In the genomic region with DNA sequence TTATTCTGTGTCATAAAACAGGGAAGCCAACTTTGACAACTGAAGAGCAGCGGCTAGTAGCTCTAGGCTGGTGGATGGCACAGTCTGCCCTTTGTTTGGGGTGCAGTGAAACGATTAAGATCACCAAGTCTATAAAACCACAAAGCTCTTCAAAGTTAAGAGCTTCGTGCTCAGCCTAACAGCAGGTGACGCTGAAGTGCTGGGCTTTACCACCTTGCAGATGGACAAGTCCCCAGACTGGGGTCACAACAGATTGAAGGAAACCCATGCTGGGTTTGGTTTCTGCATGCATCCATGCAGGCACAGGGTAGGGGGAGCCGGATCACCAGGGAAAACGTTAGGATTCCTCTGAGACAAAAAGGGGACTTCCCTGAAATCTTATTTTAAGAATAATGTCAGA, we compare ENCODE assay signal across 30 mouse cellular contexts. TPM values are rescaled to one million over a fixed set of nuclear protein-coding genes. Genes with fewer than 3 reads are reported as not detected.
A peak's percentile ranks its signal among the peaks of the same experiment; 100 is the strongest.
DNase-seq lines count a peak whose midpoint lies in the region; ATAC-seq and TF ChIP-seq lines count a peak whose summit lies in the region.
"Had no signal": no experiment of that assay in that cellular context is flagged by ENCODE, and none has a peak within 500 bp of the region (broad histone marks: within the 10 kb centered on the region; RNA-seq: fewer than 3 reads in every experiment).

No protein-coding gene starts in this region.

- H3K9ac ChIP-seq in forebrain, postnatal 0 days, result no peak overlapping the region
- no peak overlapping the region for H3K9ac ChIP-seq in intestine, embryonic 15.5 days
- H3K9ac ChIP-seq in intestine, embryonic 16.5 days (ENCODE audit: low read depth, low read length), result no peak overlapping the region
- H3K9ac ChIP-seq in midbrain, embryonic 11.5 days (ENCODE audit: low read length), result no peak overlapping the region
- H3K9ac ChIP-seq in midbrain, embryonic 15.5 days, result no peak overlapping the region
- H3K9ac ChIP-seq: embryonic facial prominence, embryonic 13.5 days; forebrain, embryonic 13.5 days; heart, embryonic 12.5 days; heart, embryonic 15.5 days; hindbrain, embryonic 13.5 days had no signal

- H3K27me3 ChIP-seq in forebrain, postnatal 0 days (ENCODE audit: insufficient read depth, low read length), result no peaks in the 10 kb centered on the region
- H3K27me3 ChIP-seq in forebrain, embryonic 10.5 days (ENCODE audit: poor library complexity, severe bottlenecking), result no peaks in the 10 kb centered on the region
- no peaks in the 10 kb centered on the region for H3K27me3 ChIP-seq in intestine, embryonic 15.5 days (replicated peaks)
- no peaks in the 10 kb centered on the region for H3K27me3 ChIP-seq in intestine, embryonic 16.5 days (replicated peaks; ENCODE audit: control insufficient read depth, insufficient read depth, low read length)
- H3K27me3 ChIP-seq in midbrain, embryonic 11.5 days (ENCODE audit: control insufficient read depth, insufficient read depth, low read length), result no peaks in the 10 kb centered on the region
- H3K27me3 ChIP-seq in midbrain, embryonic 15.5 days (replicated peaks), result no peaks in the 10 kb centered on the region
- H3K27me3 ChIP-seq: heart, embryonic 12.5 days; heart, embryonic 15.5 days; hindbrain, embryonic 13.5 days had no signal

- H3K36me3 ChIP-seq in forebrain, postnatal 0 days (ENCODE audit: insufficient read depth), result no peaks in the 10 kb centered on the region
- H3K36me3 ChIP-seq in forebrain, embryonic 10.5 days (replicated peaks), result no peaks in the 10 kb centered on the region
- no peaks in the 10 kb centered on the region for H3K36me3 ChIP-seq in intestine, embryonic 15.5 days
- no peaks in the 10 kb centered on the region for H3K36me3 ChIP-seq in intestine, embryonic 16.5 days (ENCODE audit: control insufficient read depth, insufficient read depth, low read length)
- no peaks in the 10 kb centered on the region for H3K36me3 ChIP-seq in midbrain, embryonic 11.5 days (ENCODE audit: control insufficient read depth, insufficient read depth, low read length)
- no peaks in the 10 kb centered on the region for H3K36me3 ChIP-seq in midbrain, embryonic 15.5 days (replicated peaks)
- H3K36me3 ChIP-seq: embryonic facial prominence, embryonic 10.5 days; embryonic facial prominence, embryonic 13.5 days; heart, embryonic 12.5 days; heart, embryonic 15.5 days; hindbrain, embryonic 10.5 days; hindbrain, embryonic 13.5 days had no signal

- no peak overlapping the region for H3K4me3 ChIP-seq in forebrain, postnatal 0 days (ENCODE audit: low read depth, low read length)
- H3K4me3 ChIP-seq in forebrain, embryonic 10.5 days, result no peak overlapping the region
- H3K4me3 ChIP-seq in intestine, embryonic 15.5 days (replicated peaks), result no peak overlapping the region
- no peak overlapping the region for H3K4me3 ChIP-seq in intestine, embryonic 16.5 days (ENCODE audit: low read length)
- no peak overlapping the region for H3K4me3 ChIP-seq in midbrain, embryonic 11.5 days (ENCODE audit: low read depth, low read length)
- no peak overlapping the region for H3K4me3 ChIP-seq in midbrain, embryonic 15.5 days
- H3K4me3 ChIP-seq: embryonic facial prominence, embryonic 10.5 days; embryonic facial prominence, embryonic 13.5 days; erythroblast, embryonic 14.5 days; forebrain, embryonic 13.5 days; heart, embryonic 12.5 days; heart, embryonic 15.5 days; hindbrain, embryonic 10.5 days; hindbrain, embryonic 13.5 days had no signal

- H3K27ac ChIP-seq in forebrain, postnatal 0 days (ENCODE audit: low read depth, low read length), result no peak overlapping the region
- no peak overlapping the region for H3K27ac ChIP-seq in forebrain, embryonic 10.5 days
- 0 out of 2 replicates have a peak overlapping the region, but pooled peaks have one; percentile 3 for H3K27ac ChIP-seq in intestine, embryonic 15.5 days
- no peak overlapping the region for H3K27ac ChIP-seq in intestine, embryonic 16.5 days (ENCODE audit: low read length)
- no peak overlapping the region for H3K27ac ChIP-seq in midbrain, embryonic 11.5 days (ENCODE audit: low read depth, low read length)
- no peak overlapping the region for H3K27ac ChIP-seq in midbrain, embryonic 15.5 days
- H3K27ac ChIP-seq: embryonic facial prominence, embryonic 10.5 days; embryonic facial prominence, embryonic 13.5 days; forebrain, embryonic 13.5 days; heart, embryonic 15.5 days; hindbrain, embryonic 10.5 days; hindbrain, embryonic 13.5 days had no signal

- no peak for DNase-seq in forebrain, postnatal 0 days
- no peak for DNase-seq in forebrain, embryonic 10.5 days (ENCODE audit: extremely low spot score, low spot score)
- DNase-seq in midbrain, embryonic 11.5 days (ENCODE audit: low spot score, missing footprints), result peak; percentile 23
- peak; percentile 13 for DNase-seq in thymus, postnatal 0 days (ENCODE audit: low spot score)
- DNase-seq in thymus, postnatal 10 days (ENCODE audit: low spot score in 2 of 2), result no peak
- DNase-seq: adrenal gland, adult 8-10 months; adrenal gland, postnatal 25 days; cerebellum, adult 11-12 months; cerebellum, adult 8-10 months; cerebellum, postnatal 10 days; cerebellum, postnatal 36 days; embryo, embryonic 11 days; gastrocnemius, postnatal 25 days; heart, postnatal 10 days; heart, postnatal 36 days had no signal

- 53% methylated on average over 6 of the region's 6 CpGs for WGBS in forebrain, postnatal 0 days
- 61% methylated on average over 6 of the region's 6 CpGs for WGBS in forebrain, embryonic 10.5 days
- 38% methylated on average over 6 of the region's 6 CpGs for WGBS in intestine, embryonic 15.5 days
- WGBS in intestine, embryonic 16.5 days, result 40% methylated on average over 6 of the region's 6 CpGs
- 64% methylated on average over 6 of the region's 6 CpGs for WGBS in midbrain, embryonic 11.5 days
- WGBS in midbrain, embryonic 15.5 days, result 56% methylated on average over 6 of the region's 6 CpGs

- H3K4me2 ChIP-seq in forebrain, postnatal 0 days (ENCODE audit: low read depth), result no peak overlapping the region
- no peak overlapping the region for H3K4me2 ChIP-seq in intestine, embryonic 15.5 days (replicated peaks)
- no peak overlapping the region for H3K4me2 ChIP-seq in intestine, embryonic 16.5 days (ENCODE audit: low read depth, low read length)
- H3K4me2 ChIP-seq in midbrain, embryonic 11.5 days, result no peak overlapping the region
- H3K4me2 ChIP-seq in midbrain, embryonic 15.5 days, result no peak overlapping the region
- H3K4me2 ChIP-seq: embryonic facial prominence, embryonic 13.5 days; forebrain, embryonic 13.5 days; heart, embryonic 12.5 days; heart, embryonic 15.5 days; hindbrain, embryonic 13.5 days had no signal

- 0 out of 2 replicates have a peak, but pooled peaks cover 6% of the 10 kb centered on the region for H3K4me1 ChIP-seq in forebrain, postnatal 0 days (ENCODE audit: insufficient read depth)
- peaks cover 5% of the 10 kb centered on the region; the same call in 1 of the 2 replicates for H3K4me1 ChIP-seq in forebrain, embryonic 10.5 days
- H3K4me1 ChIP-seq in intestine, embryonic 15.5 days (replicated peaks), result peaks cover 17% of the 10 kb centered on the region; the same call in 1 of the 2 replicates
- H3K4me1 ChIP-seq in intestine, embryonic 16.5 days (ENCODE audit: control insufficient read depth, insufficient read depth, low read length), result peaks cover 14% of the 10 kb centered on the region; the same call in 1 of the 2 replicates
- H3K4me1 ChIP-seq in midbrain, embryonic 11.5 days (ENCODE audit: control insufficient read depth, insufficient read depth, low read length), result no peaks in the 10 kb centered on the region
- no peaks in the 10 kb centered on the region for H3K4me1 ChIP-seq in midbrain, embryonic 15.5 days

- no peaks in the 10 kb centered on the region for H3K9me3 ChIP-seq in forebrain, postnatal 0 days (ENCODE audit: low read length)
- no peaks in the 10 kb centered on the region for H3K9me3 ChIP-seq in forebrain, embryonic 10.5 days
- no peaks in the 10 kb centered on the region for H3K9me3 ChIP-seq in intestine, embryonic 15.5 days
- H3K9me3 ChIP-seq in intestine, embryonic 16.5 days (ENCODE audit: control insufficient read depth, low read length), result no peaks in the 10 kb centered on the region
- H3K9me3 ChIP-seq in midbrain, embryonic 11.5 days (ENCODE audit: control insufficient read depth, low read length), result peaks cover 3% of the 10 kb centered on the region; the same call in 1 of the 2 replicates
- no peaks in the 10 kb centered on the region for H3K9me3 ChIP-seq in midbrain, embryonic 15.5 days
- H3K9me3 ChIP-seq: heart, embryonic 15.5 days; hindbrain, embryonic 10.5 days; hindbrain, embryonic 13.5 days had no signal

- ATAC-seq in forebrain, postnatal 0 days, result no peak
- ATAC-seq in intestine, embryonic 15.5 days, result peak; percentile 27; the same call in 1 of the 2 replicates
- ATAC-seq in intestine, embryonic 16.5 days, result no peak
- ATAC-seq in midbrain, embryonic 11.5 days (ENCODE audit: low FRiP score), result no peak
- no peak for ATAC-seq in midbrain, embryonic 15.5 days (replicated peaks)
- ATAC-seq: activated CD4-positive, CD25-positive, alpha-beta regulatory T cell, adult 4 months; forebrain, embryonic 13.5 days; forebrain, embryonic 16.5 days; hindbrain, embryonic 16.5 days had no signal

- TF ChIP-seq CTCF in forebrain, postnatal 0 days (IDR thresholded peaks at IDR 0.05; ENCODE audit: low read depth), result peak; percentile 16; the same call in 1 of the 2 replicates

RNA-seq across cellular contexts. Expression of gene Larp6, which starts 33.8 kb away (rescaled TPM):
- total RNA-seq in forebrain, postnatal 0 days (2014; rRNA removed), result 31.2 and 34.4 TPM in 2 replicates
- 22.0 and 23.8 TPM in 2 replicates for polyA plus RNA-seq in forebrain, postnatal 0 days (2015; fragmentation: Nextera tagmentation; extraction: Ambion mirVana)
- 0.74 and 0.82 TPM in 2 replicates for polyA plus RNA-seq in forebrain, embryonic 10.5 days (2016; fragmentation: Nextera tagmentation; extraction: Ambion mirVana)
- polyA plus RNA-seq in intestine, embryonic 15.5 days (2015; fragmentation: Nextera tagmentation; extraction: Ambion mirVana), result 1.6 and 1.8 TPM in 2 replicates
- polyA plus RNA-seq in intestine, embryonic 16.5 days (2015; fragmentation: Nextera tagmentation; extraction: Ambion mirVana), result 1.6 and 1.7 TPM in 2 replicates
- 2.5 and 2.9 TPM in 2 replicates for polyA plus RNA-seq in midbrain, embryonic 11.5 days (2014; fragmentation: Nextera tagmentation; extraction: Ambion mirVana)
- polyA plus RNA-seq in midbrain, embryonic 15.5 days (2015; fragmentation: Nextera tagmentation; extraction: Ambion mirVana), result 21.9 and 22.3 TPM in 2 replicates
- 1.4 and 1.9 TPM in 2 replicates for polyA plus RNA-seq in thymus, postnatal 0 days (2015; fragmentation: Nextera tagmentation; extraction: Ambion mirVana)
- total RNA-seq: granulocyte monocyte progenitor cell, adult 5-6 weeks had no signal
- polyA plus RNA-seq: activated CD4-positive, CD25-positive, alpha-beta regulatory T cell, adult 4 months; erythroblast, embryonic 14.5 days had no signal

RNA-seq across cellular contexts. Expression of gene Uaca, which starts 47.8 kb away (rescaled TPM):
- 6.2 and 8.9 TPM in 2 replicates for total RNA-seq in forebrain, postnatal 0 days (2014; rRNA removed)
- 8.8 and 10.2 TPM in 2 replicates for polyA plus RNA-seq in forebrain, postnatal 0 days (2015; fragmentation: Nextera tagmentation; extraction: Ambion mirVana)
- 32.5 and 33.1 TPM in 2 replicates for polyA plus RNA-seq in forebrain, embryonic 10.5 days (2016; fragmentation: Nextera tagmentation; extraction: Ambion mirVana)
- polyA plus RNA-seq in intestine, embryonic 15.5 days (2015; fragmentation: Nextera tagmentation; extraction: Ambion mirVana), result 56.3 and 58.8 TPM in 2 replicates
- polyA plus RNA-seq in intestine, embryonic 16.5 days (2015; fragmentation: Nextera tagmentation; extraction: Ambion mirVana), result 56.8 and 60.7 TPM in 2 replicates
- 26.7 and 27.9 TPM in 2 replicates for polyA plus RNA-seq in midbrain, embryonic 11.5 days (2014; fragmentation: Nextera tagmentation; extraction: Ambion mirVana)
- 17.5 and 18.0 TPM in 2 replicates for polyA plus RNA-seq in midbrain, embryonic 15.5 days (2015; fragmentation: Nextera tagmentation; extraction: Ambion mirVana)
- polyA plus RNA-seq in thymus, postnatal 0 days (2015; fragmentation: Nextera tagmentation; extraction: Ambion mirVana), result 11.7 and 12.4 TPM in 2 replicates
- polyA plus RNA-seq: activated CD4-positive, CD25-positive, alpha-beta regulatory T cell, adult 4 months; erythroblast, embryonic 14.5 days had no signal

RNA-seq across cellular contexts. Expression of gene Lrrc49, which starts 58.6 kb away (rescaled TPM):
- 85.5 and 85.6 TPM in 2 replicates for total RNA-seq in forebrain, postnatal 0 days (2014; rRNA removed)
- 64.3 and 69.6 TPM in 2 replicates for polyA plus RNA-seq in forebrain, postnatal 0 days (2015; fragmentation: Nextera tagmentation; extraction: Ambion mirVana)
- polyA plus RNA-seq in forebrain, embryonic 10.5 days (2016; fragmentation: Nextera tagmentation; extraction: Ambion mirVana), result 29.7 and 31.7 TPM in 2 replicates
- polyA plus RNA-seq in intestine, embryonic 15.5 days (2015; fragmentation: Nextera tagmentation; extraction: Ambion mirVana), result 11.6 and 14.7 TPM in 2 replicates
- 10.7 and 11.7 TPM in 2 replicates for polyA plus RNA-seq in intestine, embryonic 16.5 days (2015; fragmentation: Nextera tagmentation; extraction: Ambion mirVana)
- 51.6 and 56.0 TPM in 2 replicates for polyA plus RNA-seq in midbrain, embryonic 11.5 days (2014; fragmentation: Nextera tagmentation; extraction: Ambion mirVana)
- 80.4 and 80.9 TPM in 2 replicates for polyA plus RNA-seq in midbrain, embryonic 15.5 days (2015; fragmentation: Nextera tagmentation; extraction: Ambion mirVana)
- 2.4 and 2.8 TPM in 2 replicates for polyA plus RNA-seq in thymus, postnatal 0 days (2015; fragmentation: Nextera tagmentation; extraction: Ambion mirVana)

Comparison
In these comparisons a context has a peak if more than half of its experiments do, and no peak if none do; other contexts are left out.
1. DNase-seq: peak in midbrain, embryonic 11.5 days (single experiment) and thymus, postnatal 0 days (single experiment); none in forebrain, postnatal 0 days (single experiment), forebrain, embryonic 10.5 days (single experiment) and thymus, postnatal 10 days (0 of 2).